Mouse (Mus musculus): ENCODE measurements at regions not wholly inside any gene's neighbourhood (a gene's known extent, or its start where the extent isn't known, plus 50 kb on each side); places are given as distances from the start of the nearest gene placed in this dataset.

DNA sequence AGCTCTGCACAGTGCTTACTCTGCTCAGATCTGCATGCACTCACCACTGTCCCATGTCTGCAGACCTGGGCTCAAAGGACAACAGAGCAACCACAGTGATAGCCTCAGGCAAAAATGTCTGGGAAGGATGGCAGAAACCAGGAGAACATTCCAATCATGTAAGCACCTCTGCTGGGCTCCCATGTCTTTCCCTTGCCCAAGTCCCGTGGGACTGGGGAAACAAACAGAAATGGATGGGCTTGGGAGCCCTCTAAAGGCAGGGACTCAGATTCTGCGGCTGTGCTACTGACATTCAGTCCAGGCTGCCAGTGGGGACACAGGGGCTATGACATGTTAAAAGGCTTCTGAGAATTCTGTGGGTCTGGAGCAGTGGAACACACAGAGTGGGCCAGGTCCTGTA, 128.8 kb upstream of the Dock1 start:
- TF ChIP-seq POLR2A (IDR thresholded peaks at IDR 0.05; ENCODE audit: borderline replicate concordance, control insufficient read depth, low read depth, low read length) (no peak), CTCF (IDR thresholded peaks at IDR 0.05; ENCODE audit: control insufficient read depth, insufficient read depth, low read length) (no peak)

All from bone marrow, adult 2 months (tissue).